Mouse (Mus musculus): ENCODE measurements at regions not wholly inside any gene's neighbourhood (a gene's known extent, or its start where the extent isn't known, plus 50 kb on each side); places are given as distances from the start of the nearest gene placed in this dataset.
"Not testable (repeated sequence)": the region's sequence is repeated elsewhere in the genome, so short reads cannot be mapped to it uniquely, and the experiment has no call there.

- H3K9ac ChIP-seq (ENCODE audit: low read depth, low read length) = no peak overlapping the region
- WGBS (ENCODE audit: insufficient replicate concordance) = 47% methylated on average over 3 of the region's 3 CpGs
- H3K4me1 ChIP-seq (ENCODE audit: control insufficient read depth, low read depth, low read length) = no peaks in the 10 kb centered on the region
- no peak overlapping the region for H3K4me3 ChIP-seq (ENCODE audit: low read depth, low read length)
- no peaks in the 10 kb centered on the region for H3K27me3 ChIP-seq (ENCODE audit: control insufficient read depth, insufficient read depth, low read depth, low read length)
- ATAC-seq (ENCODE audit: low read depth) = no peak
- H3K27ac ChIP-seq (ENCODE audit: low read length) = no peak overlapping the region
- no peak overlapping the region for H3K4me2 ChIP-seq (ENCODE audit: low read depth, low read length)
- H3K9me3 ChIP-seq (replicated peaks; ENCODE audit: control insufficient read depth, low read length) = peaks cover 20% of the 10 kb centered on the region
- no peaks in the 10 kb centered on the region for H3K36me3 ChIP-seq (ENCODE audit: control insufficient read depth, insufficient read depth)
Measured at GRCm38 (mm10) chr17:13546249-13546648, 191.9 kb downstream of the Tcp10c start.

- H3K27ac ChIP-seq (ENCODE audit: low read length) = no peak overlapping the region
- H3K9me3 ChIP-seq (replicated peaks; ENCODE audit: control insufficient read depth, low read length) = peaks cover 17% of the 10 kb centered on the region
- ATAC-seq (ENCODE audit: low read depth) = no peak
Measured at GRCm38 (mm10) chr17:13546669-13547085, 192.3 kb downstream of the Tcp10c start.

GRCm38 (mm10) chr17:13547657-13548360 is 193.4 kb downstream of the Tcp10c start:
- Histone ChIP-seq H3K27me3 (ENCODE audit: control insufficient read depth, insufficient read depth, low read depth, low read length) (no peaks in the 10 kb centered on the region), H3K9me3 (replicated peaks; ENCODE audit: control insufficient read depth, low read length) (peaks cover 16% of the 10 kb centered on the region), H3K27ac (ENCODE audit: low read length) (no peak overlapping the region), H3K4me2 (ENCODE audit: low read depth, low read length) (no peak overlapping the region), H3K9ac (ENCODE audit: low read depth, low read length) (no peak overlapping the region), H3K36me3 (ENCODE audit: control insufficient read depth, insufficient read depth) (no peaks in the 10 kb centered on the region), H3K4me3 (ENCODE audit: low read depth, low read length) (no peak overlapping the region), H3K4me1 (ENCODE audit: control insufficient read depth, low read depth, low read length) (no peaks in the 10 kb centered on the region)
- no peak for ATAC-seq (ENCODE audit: low read depth)
- 45% methylated on average over 12 of the region's 12 CpGs for WGBS (ENCODE audit: insufficient replicate concordance)

More at GRCm38 (mm10) chr17:13546669-13547085, 192.3 kb downstream of the Tcp10c start:
- no peak overlapping the region for H3K4me3 ChIP-seq (ENCODE audit: low read depth, low read length)
- no peaks in the 10 kb centered on the region for H3K4me1 ChIP-seq (ENCODE audit: control insufficient read depth, low read depth, low read length)
- H3K9ac ChIP-seq (ENCODE audit: low read depth, low read length) = no peak overlapping the region
- no peaks in the 10 kb centered on the region for H3K36me3 ChIP-seq (ENCODE audit: control insufficient read depth, insufficient read depth)
- H3K4me2 ChIP-seq (ENCODE audit: low read depth, low read length) = no peak overlapping the region
- WGBS (ENCODE audit: insufficient replicate concordance) = 60% methylated on average over 7 of the region's 7 CpGs
- no peaks in the 10 kb centered on the region for H3K27me3 ChIP-seq (ENCODE audit: control insufficient read depth, insufficient read depth, low read depth, low read length)

GRCm38 (mm10) chr17:13549975-13550895 is 195.9 kb downstream of the Tcp10c start:
- Histone ChIP-seq H3K4me2 (ENCODE audit: low read depth, low read length) (no peak overlapping the region), H3K4me1 (ENCODE audit: control insufficient read depth, low read depth, low read length) (no peaks in the 10 kb centered on the region), H3K36me3 (ENCODE audit: control insufficient read depth, insufficient read depth) (no peaks in the 10 kb centered on the region), H3K27ac (ENCODE audit: low read length) (no peak overlapping the region), H3K9me3 (replicated peaks; ENCODE audit: control insufficient read depth, low read length) (peaks cover 11% of the 10 kb centered on the region), H3K4me3 (ENCODE audit: low read depth, low read length) (no peak overlapping the region), H3K9ac (ENCODE audit: low read depth, low read length) (no peak overlapping the region), H3K27me3 (ENCODE audit: control insufficient read depth, insufficient read depth, low read depth, low read length) (no peaks in the 10 kb centered on the region)
- peak; percentile 46; the same call in 1 of the 2 replicates for ATAC-seq (ENCODE audit: low read depth)
- 51% methylated on average over 9 of the region's 9 CpGs for WGBS (ENCODE audit: insufficient replicate concordance)

- H3K36me3 ChIP-seq (ENCODE audit: control insufficient read depth, insufficient read depth); H3K27ac ChIP-seq (ENCODE audit: low read length); H3K4me3 ChIP-seq (ENCODE audit: low read depth, low read length); H3K4me1 ChIP-seq (ENCODE audit: control insufficient read depth, low read depth, low read length); H3K4me2 ChIP-seq (ENCODE audit: low read depth, low read length); H3K27me3 ChIP-seq (ENCODE audit: control insufficient read depth, insufficient read depth, low read depth, low read length); H3K9ac ChIP-seq (ENCODE audit: low read depth, low read length): not testable (repeated sequence)
- peak; percentile 42 for ATAC-seq (ENCODE audit: low read depth)
- H3K9me3 ChIP-seq (replicated peaks; ENCODE audit: control insufficient read depth, low read length) = peaks cover 11% of the 10 kb centered on the region
Measured at GRCm38 (mm10) chr17:13550896-13551267, 196.5 kb downstream of the Tcp10c start.

GRCm38 (mm10) chr17:13551693-13552404 is 197.5 kb downstream of the Tcp10c start:
- peak; percentile 43 for ATAC-seq (ENCODE audit: low read depth)
- H3K4me1 ChIP-seq (ENCODE audit: control insufficient read depth, low read depth, low read length) = not testable (repeated sequence)

GRCm38 (mm10) chr17:13552840-13553239 is 198.5 kb downstream of the Tcp10c start:
- H3K9me3 ChIP-seq (replicated peaks; ENCODE audit: control insufficient read depth, low read length); H3K4me2 ChIP-seq (ENCODE audit: low read depth, low read length); H3K4me1 ChIP-seq (ENCODE audit: control insufficient read depth, low read depth, low read length); H3K4me3 ChIP-seq (ENCODE audit: low read depth, low read length); H3K27me3 ChIP-seq (ENCODE audit: control insufficient read depth, insufficient read depth, low read depth, low read length); H3K36me3 ChIP-seq (ENCODE audit: control insufficient read depth, insufficient read depth); H3K27ac ChIP-seq (ENCODE audit: low read length); H3K9ac ChIP-seq (ENCODE audit: low read depth, low read length): not testable (repeated sequence)
- peak; percentile 49 for ATAC-seq (ENCODE audit: low read depth)

More at GRCm38 (mm10) chr17:13551693-13552404, 197.5 kb downstream of the Tcp10c start:
- H3K9ac ChIP-seq (ENCODE audit: low read depth, low read length); H3K36me3 ChIP-seq (ENCODE audit: control insufficient read depth, insufficient read depth); H3K27me3 ChIP-seq (ENCODE audit: control insufficient read depth, insufficient read depth, low read depth, low read length); H3K4me2 ChIP-seq (ENCODE audit: low read depth, low read length); H3K4me3 ChIP-seq (ENCODE audit: low read depth, low read length); H3K27ac ChIP-seq (ENCODE audit: low read length): not testable (repeated sequence)
- peaks cover 11% of the 10 kb centered on the region for H3K9me3 ChIP-seq (replicated peaks; ENCODE audit: control insufficient read depth, low read length)

- not testable (repeated sequence) for H3K9me3 ChIP-seq (replicated peaks; ENCODE audit: control insufficient read depth, low read length); H3K4me2 ChIP-seq (ENCODE audit: low read depth, low read length); H3K4me3 ChIP-seq (ENCODE audit: low read depth, low read length); H3K9ac ChIP-seq (ENCODE audit: low read depth, low read length); H3K27me3 ChIP-seq (ENCODE audit: control insufficient read depth, insufficient read depth, low read depth, low read length); H3K27ac ChIP-seq (ENCODE audit: low read length); ATAC-seq (ENCODE audit: low read depth); H3K4me1 ChIP-seq (ENCODE audit: control insufficient read depth, low read depth, low read length); H3K36me3 ChIP-seq (ENCODE audit: control insufficient read depth, insufficient read depth)
- 43% methylated on average over 8 of the region's 9 CpGs for WGBS (ENCODE audit: insufficient replicate concordance)
Measured at GRCm38 (mm10) chr17:13555311-13556059, 201.1 kb downstream of the Tcp10c start.

Measured in liver, embryonic 16.5 days (tissue).